Mouse (Mus musculus) brown adipose tissue, adult 24 weeks (tissue): ENCODE results near the gene Gipr. TPM values are rescaled to one million over a fixed set of nuclear protein-coding genes. Genes with fewer than 3 reads are reported as not detected.

Source experiments
- H3K27ac ChIP-seq: fragments of 200-500 bp; replicated peaks from 2 replicates; pipeline ENCODE4 v1.5.1; 2012; ENCODE audit warnings: low read depth, mild to moderate bottlenecking, low read length
- H3K4me1 ChIP-seq: fragments of 200-500 bp; 2 replicates; pipeline ENCODE4 v1.6.1; 2012; ENCODE audit warnings: low read length, mixed read lengths; ENCODE audit not compliant: control insufficient read depth, insufficient read depth, insufficient read length
- H3K4me3 ChIP-seq: fragments of 200-500 bp; 2 replicates; pipeline ENCODE4 v1.5.1; 2012; ENCODE audit warnings: low read depth, mild to moderate bottlenecking, low read length, moderate library complexity; ENCODE audit not compliant: insufficient read depth
- polyA plus RNA-seq: library from polyadenylated mRNA; stranded (reverse); fragments of >200 nt; gene quantifications from 2 replicates; pipeline ENCODE4 v1.2.4, GENCODE M21; 2012; ENCODE audit not compliant: missing spikeins, insufficient read depth, insufficient read length

Gene Gipr
- polyA plus RNA-seq, 1 experiment = 0.44 TPM

DNA sequence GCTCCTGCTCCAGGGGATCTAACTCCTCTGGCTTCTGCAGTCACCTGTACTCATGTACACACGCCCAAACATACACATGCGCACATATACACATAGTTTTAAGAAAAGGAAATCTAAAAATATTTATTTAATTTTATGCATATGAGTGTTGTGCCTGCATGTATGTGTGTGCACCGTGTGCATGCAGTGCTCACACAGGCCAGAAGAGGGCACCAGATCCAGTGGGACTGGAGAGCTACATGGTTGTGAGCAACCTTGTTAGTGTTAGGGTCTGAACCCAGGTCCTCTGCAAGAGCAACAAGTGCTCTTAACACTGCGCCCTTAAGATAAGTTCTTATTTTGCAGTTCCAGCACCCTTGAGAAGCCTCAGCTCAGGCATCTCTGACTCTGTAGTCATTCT lies 28.7 kb upstream of the Gipr start:
- Histone ChIP-seq H3K4me3 (no peak overlapping the region), H3K4me1 (no peaks in the 10 kb centered on the region), H3K27ac (no peak overlapping the region)

DNA sequence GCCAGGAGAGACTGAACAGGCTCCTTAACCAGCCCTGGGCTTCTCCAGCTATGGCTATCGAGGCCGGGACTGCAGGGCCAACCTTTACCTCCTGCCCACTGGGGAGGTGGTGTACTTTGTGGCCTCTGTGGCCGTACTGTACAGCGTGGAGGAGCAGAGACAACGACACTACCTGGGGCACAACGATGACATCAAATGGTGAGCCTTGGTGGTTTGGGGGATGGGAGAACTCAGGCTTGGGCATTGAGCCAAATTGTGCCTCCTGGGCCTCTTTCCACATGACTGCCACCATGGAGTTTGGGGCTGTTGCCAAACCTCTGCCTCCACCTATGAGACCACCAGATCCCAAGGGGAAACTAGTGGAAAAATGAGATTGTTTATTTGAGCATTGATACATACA lies 18.8 kb upstream of the Gipr start:
- Histone ChIP-seq H3K4me3 (no peak overlapping the region), H3K27ac (no peak overlapping the region), H3K4me1 (peaks cover 2% of the 10 kb centered on the region; the same call in 1 of the 2 replicates)

DNA sequence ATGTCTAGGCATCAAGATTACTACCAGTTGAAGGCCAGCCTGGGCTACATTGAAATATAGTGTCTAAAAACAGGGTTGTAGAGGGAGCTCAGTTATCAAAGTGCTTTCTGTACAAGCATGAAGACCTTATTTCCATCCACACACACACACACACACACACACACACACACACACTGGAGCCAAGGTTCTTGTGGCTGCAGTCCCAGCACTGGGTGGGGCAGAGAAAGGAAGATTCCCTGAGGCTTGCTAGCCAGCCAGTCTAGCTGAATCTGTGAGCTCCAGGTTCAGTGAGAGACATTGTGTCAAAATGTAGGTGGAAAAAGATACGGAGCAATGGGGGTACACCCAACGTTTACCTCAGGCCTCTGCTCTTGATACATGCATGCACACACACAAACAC lies 18.3 kb upstream of the Gipr start:
- Histone ChIP-seq H3K4me1 (peaks cover 5% of the 10 kb centered on the region; the same call in 1 of the 2 replicates), H3K27ac (no peak overlapping the region), H3K4me3 (no peak overlapping the region)

DNA sequence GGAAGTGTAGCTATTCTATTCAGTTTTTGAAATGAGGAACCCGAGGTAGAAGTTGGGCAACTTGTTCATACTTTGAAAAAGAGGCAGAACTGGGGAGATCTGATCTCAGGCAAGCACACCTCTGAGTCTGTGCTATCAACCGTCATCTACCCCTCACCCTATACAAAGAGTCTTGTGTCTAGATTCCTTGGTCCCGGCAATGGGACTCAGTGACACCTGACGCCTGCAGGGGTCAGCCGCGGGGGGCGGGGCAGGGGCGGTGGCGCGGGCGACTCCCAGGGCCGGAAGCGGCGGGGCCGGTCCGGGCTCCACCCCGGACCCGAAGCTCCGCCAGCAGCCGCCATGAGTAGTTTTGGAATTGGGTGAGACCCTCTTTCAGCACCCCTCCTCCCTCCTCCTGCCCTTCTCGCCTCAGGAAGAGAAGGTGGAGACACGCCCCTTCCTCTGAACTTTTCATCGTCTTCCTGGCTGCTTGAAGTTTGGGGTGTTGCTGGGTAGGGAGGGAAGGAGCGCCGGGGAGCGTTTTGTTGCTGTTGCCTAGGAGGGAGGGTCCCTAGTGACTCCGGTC lies 15.0 kb upstream of the Gipr start:
- Histone ChIP-seq H3K4me1 (peaks cover 6% of the 10 kb centered on the region; the same call in 1 of the 2 replicates), H3K4me3 (peak overlapping the region; percentile 58), H3K27ac (no peak overlapping the region)

DNA sequence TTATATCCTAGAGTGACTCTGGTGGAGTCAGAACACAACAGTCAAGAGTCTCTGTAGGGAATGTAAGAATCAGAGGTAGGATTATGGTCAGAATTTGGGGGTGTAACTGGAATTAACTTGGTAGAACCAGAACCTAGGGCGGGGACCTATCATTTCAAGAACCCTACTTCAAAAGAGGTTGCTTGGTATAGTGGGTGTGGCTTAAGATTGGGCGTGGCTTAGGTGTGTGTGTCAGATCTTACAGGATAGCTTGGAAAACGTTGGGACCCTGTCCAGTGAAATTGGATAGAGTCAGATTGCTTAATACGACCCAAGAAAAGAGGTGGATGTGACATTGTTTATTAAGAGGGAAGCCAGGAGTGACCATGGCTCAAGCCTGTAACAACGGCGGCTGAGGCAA lies 14.0 kb upstream of the Gipr start:
- Histone ChIP-seq H3K27ac (no peak overlapping the region), H3K4me1 (peaks cover 6% of the 10 kb centered on the region; the same call in 1 of the 2 replicates), H3K4me3 (no peak overlapping the region)

DNA sequence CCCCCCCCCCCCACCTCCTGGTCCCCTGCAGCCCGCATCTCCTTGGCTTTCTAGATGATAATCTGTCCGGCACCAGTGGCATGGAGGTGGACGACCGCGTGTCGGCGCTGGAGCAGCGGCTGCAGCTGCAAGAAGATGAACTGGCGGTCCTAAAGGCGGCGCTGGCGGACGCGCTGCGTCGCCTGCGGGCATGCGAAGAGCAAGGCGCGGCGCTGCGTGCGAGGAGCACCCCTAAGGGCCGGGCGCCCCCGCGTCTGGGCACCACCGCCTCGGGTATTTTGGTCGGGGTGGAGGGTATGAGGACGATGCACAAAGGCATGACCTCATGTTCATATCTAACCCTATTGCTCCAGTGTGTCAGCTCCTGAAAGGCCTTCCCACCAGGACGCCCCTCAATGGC lies 13.2 kb upstream of the Gipr start:
- Histone ChIP-seq H3K4me3 (no peak overlapping the region), H3K27ac (no peak overlapping the region), H3K4me1 (peaks cover 6% of the 10 kb centered on the region; the same call in 1 of the 2 replicates)

DNA sequence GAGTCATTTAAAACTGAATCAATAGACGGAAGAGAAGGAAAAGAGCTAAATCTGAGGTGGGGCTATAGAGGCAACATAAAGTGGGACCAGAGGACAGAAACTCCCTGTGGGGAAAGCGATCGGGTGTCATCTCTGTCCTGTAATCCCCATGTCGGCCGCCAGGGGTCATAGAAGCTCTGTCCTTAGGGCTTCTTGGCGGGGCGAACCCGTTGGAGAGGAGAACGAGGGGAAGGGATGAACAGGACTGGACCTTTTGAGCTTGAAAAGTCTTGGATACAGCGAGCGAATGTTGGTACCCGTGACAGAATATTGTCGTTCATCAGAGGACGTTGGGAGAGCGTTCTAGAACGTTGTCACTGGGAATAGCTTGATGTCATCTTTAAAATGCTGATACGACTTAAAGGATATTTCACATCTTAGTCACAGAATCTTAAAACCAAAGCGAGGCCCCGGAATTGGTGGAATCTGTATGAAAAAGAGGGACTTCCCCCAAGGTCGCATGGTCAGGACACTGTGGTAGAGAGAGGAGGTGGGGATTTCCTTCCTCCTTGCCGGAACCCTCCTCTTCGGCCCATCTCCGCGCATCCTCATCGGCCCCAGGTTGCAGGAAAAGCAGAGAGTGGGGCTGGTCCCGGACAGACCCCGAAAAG lies 12.6 kb upstream of the Gipr start:
- Histone ChIP-seq H3K4me3 (peak overlapping the region; percentile 22; the same call in 1 of the 2 replicates), H3K4me1 (peaks cover 6% of the 10 kb centered on the region; the same call in 1 of the 2 replicates), H3K27ac (no peak overlapping the region)

DNA sequence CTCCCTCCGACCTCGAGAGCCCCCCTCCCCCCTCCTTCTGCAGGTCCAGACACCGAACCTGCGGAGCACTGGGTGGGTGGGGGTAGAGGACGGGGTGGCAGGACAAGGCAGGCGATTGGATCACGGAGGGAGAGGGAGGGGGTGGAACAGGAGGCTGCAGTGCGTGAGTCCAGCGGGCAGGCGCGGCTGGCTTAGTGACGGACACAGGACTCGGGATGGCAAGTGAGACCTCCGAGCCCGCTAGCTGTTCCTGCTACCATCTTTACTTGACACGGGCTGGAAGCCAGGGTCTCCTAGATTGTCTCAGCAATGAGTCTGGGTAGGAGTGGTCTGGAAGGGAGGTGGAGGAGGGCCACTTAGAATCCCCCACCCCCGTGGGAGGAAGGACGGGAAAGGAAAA lies 12.1 kb upstream of the Gipr start:
- Histone ChIP-seq H3K4me1 (peaks cover 6% of the 10 kb centered on the region; the same call in 1 of the 2 replicates), H3K27ac (no peak overlapping the region), H3K4me3 (no peak overlapping the region)

DNA sequence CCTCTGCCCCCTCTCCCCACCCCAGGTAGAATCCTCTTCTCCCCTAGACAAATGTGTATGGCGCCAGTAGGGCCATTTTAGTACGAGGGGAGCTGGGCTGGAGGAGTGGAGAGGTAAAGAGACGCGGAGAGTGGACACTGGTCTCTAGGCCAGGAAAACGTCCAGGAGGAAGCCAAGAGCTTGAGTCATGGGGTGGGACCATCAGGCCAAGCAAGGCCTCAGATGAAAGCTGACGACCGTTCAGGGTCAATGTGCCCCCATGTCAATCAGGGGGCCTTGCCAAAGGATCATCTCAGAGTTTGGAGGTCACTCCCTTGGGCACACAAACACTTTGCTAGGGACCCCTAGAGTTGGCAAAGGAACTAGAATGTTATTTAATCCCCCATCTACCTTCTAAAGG lies 11.3 kb upstream of the Gipr start:
- Histone ChIP-seq H3K27ac (no peak overlapping the region), H3K4me1 (peaks cover 6% of the 10 kb centered on the region; the same call in 1 of the 2 replicates), H3K4me3 (no peak overlapping the region)

DNA sequence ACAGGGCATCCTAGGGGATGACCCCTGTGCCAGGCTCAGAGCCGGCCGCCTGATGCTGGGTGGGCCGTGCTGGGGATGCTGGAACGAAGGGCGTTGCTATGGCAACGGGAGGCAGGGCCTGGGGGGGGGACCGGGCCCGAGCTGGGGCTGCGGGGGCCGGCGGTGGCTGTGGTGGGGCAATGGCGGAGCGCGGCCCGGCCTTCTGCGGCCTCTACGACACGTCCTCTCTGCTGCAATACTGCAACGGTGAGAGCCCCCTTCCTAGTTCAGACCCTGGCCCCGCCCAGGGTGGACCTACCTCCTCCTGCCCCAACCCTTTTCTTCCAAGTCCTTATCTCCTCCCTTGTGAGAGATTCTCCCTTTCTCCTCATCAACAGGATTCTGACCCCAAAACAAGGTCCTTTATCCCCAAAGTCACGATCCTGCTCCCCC lies 10.6 kb upstream of the Gipr start:
- Histone ChIP-seq H3K27ac (no peak overlapping the region), H3K4me1 (peaks cover 3% of the 10 kb centered on the region; the same call in 1 of the 2 replicates), H3K4me3 (no peak overlapping the region)

DNA sequence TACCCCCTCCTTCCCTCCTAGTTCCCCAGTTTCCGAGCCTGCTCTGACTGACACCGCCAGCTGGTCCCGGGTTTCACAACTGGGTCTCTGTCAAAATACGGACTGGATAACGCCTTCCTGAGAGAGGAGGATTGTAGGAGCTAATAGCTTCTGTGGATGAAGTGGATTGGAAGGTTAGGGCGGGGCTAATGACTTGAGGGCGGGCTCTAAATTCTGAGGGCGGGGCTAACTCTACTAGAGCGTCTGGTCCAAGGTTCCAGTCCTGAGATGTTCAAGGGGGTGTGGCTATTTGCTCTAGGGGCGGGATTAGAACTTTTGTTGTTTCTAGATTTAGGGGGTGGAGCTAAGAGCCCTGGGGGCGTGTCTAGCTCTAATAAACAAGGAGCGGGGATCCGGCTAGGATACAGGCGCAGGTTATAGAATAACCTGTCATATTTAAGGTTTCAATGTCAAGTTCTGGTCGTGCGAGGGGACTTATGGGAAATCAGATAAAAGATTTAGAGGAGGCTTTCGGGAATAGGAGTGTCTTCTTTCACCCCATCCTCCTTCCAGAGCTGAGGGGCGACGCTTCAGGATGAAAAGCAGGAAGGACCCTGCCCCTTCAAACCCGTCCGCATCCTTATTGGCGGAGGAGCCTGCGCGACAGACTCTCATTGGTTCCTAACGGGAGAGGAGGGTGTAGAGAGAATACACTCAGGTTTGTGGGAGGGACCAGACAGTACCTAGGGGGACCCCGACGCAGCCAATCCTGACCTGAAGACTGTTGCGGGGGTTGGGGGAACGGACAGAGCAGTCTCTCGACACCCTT lies 10.0 kb upstream of the Gipr start, which contains the start of gene Eml2:
Gene Eml2 (plus strand): TSS at position 714 of the 808 bp plus-strand sequence.
- H3K4me3 ChIP-seq = no peak within 1 kb of the TSS
- no peak within 1 kb of the TSS for H3K27ac ChIP-seq

DNA sequence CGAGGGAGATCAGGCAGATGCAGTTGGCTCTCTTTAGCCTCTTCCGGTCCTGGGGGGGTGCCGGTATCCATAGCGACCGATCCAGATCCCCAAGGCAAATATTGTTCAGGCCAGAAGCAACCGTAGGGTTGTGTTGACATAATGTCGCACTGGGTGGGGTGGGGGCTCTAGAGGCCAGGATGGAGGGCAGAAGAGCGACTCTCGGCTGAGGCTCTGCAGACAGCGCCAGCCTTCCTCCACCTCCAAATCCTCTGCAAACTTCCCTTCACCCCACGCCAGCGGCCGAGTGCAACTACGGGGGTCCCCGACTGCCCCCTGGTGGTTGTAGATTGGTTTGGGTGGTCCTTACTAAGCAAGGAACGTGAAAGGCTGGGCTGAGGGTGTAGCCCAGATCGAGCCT lies 6.9 kb upstream of the Gipr start:
- no peak overlapping the region for H3K27ac ChIP-seq
- H3K4me3 ChIP-seq = 0 out of 2 replicates have a peak overlapping the region, but pooled peaks have one; percentile 34
- H3K4me1 ChIP-seq = no peaks in the 10 kb centered on the region

More for the DNA sequence above, 10.0 kb upstream of the Gipr start, which contains the start of gene Eml2:
- peaks cover 3% of the 10 kb centered on the region; the same call in 1 of the 2 replicates for H3K4me1 ChIP-seq

DNA sequence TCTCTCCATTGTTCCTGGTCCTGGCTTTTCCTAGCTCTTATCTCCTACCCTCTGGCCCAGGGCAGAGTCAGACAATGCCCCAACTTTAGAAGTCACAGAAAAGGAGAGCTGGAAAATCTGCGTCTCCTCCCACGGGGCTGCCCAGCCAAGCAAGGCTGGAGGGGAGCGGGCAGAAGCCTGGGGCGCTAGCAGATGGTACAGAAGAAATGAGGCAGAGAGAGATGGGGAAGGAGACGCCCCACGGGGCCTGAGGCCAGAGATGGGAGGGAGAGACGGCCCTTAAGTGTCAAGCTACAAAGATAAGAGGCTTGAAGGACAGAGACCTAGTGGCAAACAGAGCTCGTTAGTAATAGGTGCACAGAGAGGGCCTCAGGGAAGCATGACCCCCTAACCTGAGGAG lies 5.9 kb upstream of the Gipr start:
- Histone ChIP-seq H3K4me1 (no peaks in the 10 kb centered on the region), H3K4me3 (no peak overlapping the region), H3K27ac (no peak overlapping the region)

DNA sequence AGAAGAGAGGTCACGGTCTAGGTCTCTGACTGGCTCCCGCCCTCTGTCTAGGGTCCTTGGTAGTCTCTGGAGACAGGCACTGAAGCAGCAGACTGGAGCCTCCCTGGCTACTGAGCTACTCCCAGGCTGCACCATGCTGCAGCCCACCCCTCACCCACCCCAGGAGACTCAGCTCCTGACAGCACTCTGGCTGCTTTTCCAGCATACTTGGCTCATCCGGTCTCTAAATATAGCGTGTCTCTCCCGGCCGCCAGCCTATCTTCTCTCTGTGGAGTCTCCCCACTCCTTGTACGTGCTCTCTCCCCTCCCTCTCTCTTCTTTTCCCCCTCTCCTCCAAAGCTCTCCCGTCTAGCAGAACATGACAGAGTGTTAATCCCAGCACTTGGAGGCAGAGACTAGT lies 4.2 kb upstream of the Gipr start:
- H3K4me1 ChIP-seq = no peaks in the 10 kb centered on the region
- peak overlapping the region; percentile 14; the same call in 1 of the 2 replicates for H3K27ac ChIP-seq

DNA sequence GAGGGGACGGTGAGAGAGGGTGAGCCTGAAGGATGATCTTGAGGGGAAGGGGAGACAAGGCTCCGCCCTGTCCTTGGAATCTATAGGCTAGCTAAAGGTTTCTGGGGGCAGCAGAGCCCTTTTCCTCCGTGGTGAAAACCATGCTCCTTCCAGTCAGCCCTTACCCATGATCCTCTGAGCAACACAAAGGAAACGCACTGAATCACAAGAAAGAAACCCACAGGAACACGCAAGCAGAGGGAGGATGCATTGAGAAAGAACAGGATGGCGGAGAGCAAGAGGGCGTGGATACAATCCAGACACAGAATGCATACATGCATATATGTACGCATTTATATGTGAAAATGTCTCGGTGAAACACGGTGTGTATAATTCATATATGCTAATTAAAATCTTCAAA lies 3.6 kb upstream of the Gipr start:
- Histone ChIP-seq H3K4me3 (no peak overlapping the region), H3K27ac (no peak overlapping the region), H3K4me1 (no peaks in the 10 kb centered on the region)

More for the DNA sequence above, 4.2 kb upstream of the Gipr start:
- H3K4me3 ChIP-seq = no peak overlapping the region
